Mouse (Mus musculus) heart, embryonic 11.5 days (tissue): ENCODE measurements at regions not wholly inside any gene's neighbourhood (a gene's known extent, or its start where the extent isn't known, plus 50 kb on each side); places are given as distances from the start of the nearest gene placed in this dataset.

Source experiments
- ATAC-seq: fragments of 200-750 bp; cut with Nextera tagmentation; replicated peaks from 2 replicates; pipeline ENCODE4 v1.8.0; 2017; ENCODE audit warnings: moderate library complexity; ENCODE audit not compliant: insufficient number of reproducible peaks, low FRiP score, low TSS enrichment
- H3K27ac ChIP-seq: fragments of 300-500 bp; sonication (generic); 2 replicates; pipeline ENCODE4 v1.5.1; 2014; ENCODE audit warnings: mild to moderate bottlenecking, low read depth, low read length
- H3K27me3 ChIP-seq: fragments of 300-500 bp; sonication (generic); 2 replicates; pipeline ENCODE4 v1.6.1; 2014; ENCODE audit warnings: mild to moderate bottlenecking, low read length, mixed read lengths; ENCODE audit not compliant: control insufficient read depth, insufficient read depth
- H3K36me3 ChIP-seq: fragments of 300-500 bp; sonication (generic); 2 replicates; pipeline ENCODE4 v1.6.1; 2014; ENCODE audit warnings: mild to moderate bottlenecking, low read length, moderate library complexity, mixed read lengths; ENCODE audit not compliant: control insufficient read depth, insufficient read depth
- H3K4me1 ChIP-seq: fragments of 300-500 bp; sonication (generic); 2 replicates; pipeline ENCODE4 v1.6.1; 2014; ENCODE audit warnings: low read length; ENCODE audit not compliant: control insufficient read depth, insufficient read depth
- H3K4me2 ChIP-seq: fragments of 300-500 bp; sonication (generic); 2 replicates; pipeline ENCODE4 v1.6.1; 2014; ENCODE audit warnings: mild to moderate bottlenecking, moderate library complexity
- H3K4me3 ChIP-seq: fragments of 300-500 bp; sonication (generic); 2 replicates; pipeline ENCODE4 v1.5.1; 2014; ENCODE audit warnings: low read depth, low read length
- H3K9ac ChIP-seq: fragments of 300-500 bp; sonication (generic); 2 replicates; pipeline ENCODE4 v1.6.1; 2014; ENCODE audit warnings: mild to moderate bottlenecking, low read depth, low read length, moderate library complexity
- H3K9me3 ChIP-seq: fragments of 300-500 bp; sonication (generic); replicated peaks from 2 replicates; pipeline ENCODE4 v1.6.1; 2016; ENCODE audit warnings: low read length; ENCODE audit not compliant: control insufficient read depth
- WGBS: fragments of 180-500 bp; shearing (Covaris S2); extraction: QIAGEN DNeasy Blood & Tissue Kit; methylation state at CpG from one replicate; pipeline ENCODE4 v1.1.7; 2014; ENCODE audit not compliant: insufficient replicate concordance; 5-methylcytosine and 5-hydroxymethylcytosine counted together

DNA sequence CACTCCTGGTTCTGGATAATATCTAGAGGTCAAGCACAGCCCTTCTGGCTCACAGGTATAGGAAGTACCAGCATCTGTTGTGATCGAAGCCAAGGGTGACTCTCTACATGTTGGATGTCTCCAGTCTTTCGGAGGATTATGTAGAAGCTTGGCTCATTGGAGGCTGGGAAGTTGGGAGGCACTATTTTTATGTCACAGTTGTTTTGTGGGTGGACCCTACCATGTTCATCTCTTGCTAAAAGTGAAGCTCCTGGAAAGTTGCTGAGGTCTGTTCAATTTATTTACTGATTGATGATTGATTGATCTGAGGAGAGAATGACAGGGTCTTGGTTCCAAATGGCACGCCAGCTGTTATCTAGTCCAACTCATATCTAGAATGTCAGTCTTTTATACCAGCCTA lies 219.0 kb downstream of the Dusp6 start:
- WGBS, result 82% methylated on average over 3 of the region's 3 CpGs
- H3K4me2 ChIP-seq, result no peak overlapping the region
- H3K27ac ChIP-seq, result no peak overlapping the region
- H3K4me3 ChIP-seq, result no peak overlapping the region
- no peak overlapping the region for H3K9ac ChIP-seq
- no peaks in the 10 kb centered on the region for H3K4me1 ChIP-seq
- ATAC-seq, result no peak
- H3K9me3 ChIP-seq, result peaks cover 3% of the 10 kb centered on the region
- H3K27me3 ChIP-seq, result no peaks in the 10 kb centered on the region
- H3K36me3 ChIP-seq, result no peaks in the 10 kb centered on the region

DNA sequence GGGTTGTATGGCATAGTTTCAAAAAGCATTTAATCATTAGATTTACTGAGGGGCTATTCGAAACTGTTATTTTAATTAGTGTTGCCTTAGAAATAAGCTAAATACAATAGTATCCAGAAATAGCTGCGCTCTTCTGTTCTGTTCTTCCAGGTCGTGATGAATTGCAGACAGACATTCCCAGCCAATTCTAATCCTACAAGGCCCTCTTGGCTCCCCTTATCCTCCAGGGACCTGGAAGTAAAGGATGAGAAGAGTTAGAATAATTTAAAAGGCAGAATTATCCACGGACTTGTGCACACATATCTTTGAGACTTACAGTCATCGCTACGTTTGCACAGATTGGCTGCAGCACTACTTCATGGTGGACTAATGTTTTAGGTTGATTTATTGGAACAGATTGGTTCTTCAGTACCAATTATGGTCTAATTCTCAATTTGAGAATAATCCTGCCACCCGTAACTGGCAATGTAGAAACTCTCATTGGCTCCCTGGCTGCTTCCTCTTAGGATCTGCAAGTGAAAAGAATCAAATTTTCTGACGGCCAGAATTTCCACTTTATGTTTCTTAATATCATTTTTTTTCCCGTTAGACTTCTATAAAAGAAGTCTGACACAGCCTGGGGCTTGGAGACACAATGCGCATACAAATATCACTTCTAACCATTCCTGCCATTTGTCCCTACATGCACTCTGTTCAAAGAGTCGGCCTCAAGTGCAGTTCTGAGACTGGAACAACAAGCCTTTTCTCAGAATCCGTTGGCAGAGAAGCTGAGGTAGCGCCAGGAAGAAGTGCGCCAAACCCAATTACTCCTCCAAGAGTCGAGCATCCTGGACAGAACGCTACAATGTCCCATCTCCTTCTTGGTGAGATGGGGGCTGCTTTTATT lies 225.4 kb downstream of the Dusp6 start:
- Histone ChIP-seq H3K4me1 (no peaks in the 10 kb centered on the region), H3K27me3 (no peaks in the 10 kb centered on the region), H3K9ac (no peak overlapping the region), H3K4me2 (no peak overlapping the region), H3K36me3 (no peaks in the 10 kb centered on the region), H3K9me3 (peaks cover 5% of the 10 kb centered on the region), H3K27ac (no peak overlapping the region), H3K4me3 (no peak overlapping the region)
- no peak for ATAC-seq
- 84% methylated on average over 16 of the region's 16 CpGs for WGBS

DNA sequence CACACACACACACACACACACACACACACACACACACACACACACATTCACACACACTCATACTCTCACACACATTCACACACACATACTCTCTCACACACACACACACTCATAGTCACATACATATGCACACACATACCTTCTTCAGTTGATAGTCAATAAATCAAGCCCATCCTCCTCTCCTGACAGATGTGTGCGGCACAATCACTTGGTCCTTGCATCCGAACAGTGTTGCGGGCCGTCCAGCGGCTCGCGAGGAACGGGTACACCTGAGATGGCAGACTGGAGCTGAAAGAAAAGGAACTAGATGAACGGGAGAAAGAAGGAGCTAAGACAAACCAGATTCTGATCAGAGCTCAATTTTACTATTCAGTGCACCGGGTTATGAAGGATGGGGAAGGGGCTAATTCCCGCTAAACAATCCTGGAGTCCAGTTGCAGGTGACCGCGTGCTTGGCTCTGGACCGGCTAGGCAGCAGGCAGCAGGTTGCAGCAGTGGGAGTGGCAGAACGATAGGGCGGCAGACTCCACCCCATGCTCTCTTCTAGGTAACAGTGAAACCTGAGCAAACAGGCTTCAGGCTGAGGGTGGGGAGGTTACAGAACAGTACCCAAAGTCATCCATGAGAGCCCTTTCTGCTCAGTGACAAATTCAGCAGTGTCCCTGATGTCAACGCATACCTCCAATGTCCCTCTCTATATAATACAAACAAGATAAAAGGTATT lies 247.8 kb downstream of the Csl start:
- Histone ChIP-seq H3K9me3 (no peaks in the 10 kb centered on the region), H3K4me3 (no peak overlapping the region), H3K36me3 (no peaks in the 10 kb centered on the region), H3K4me2 (no peak overlapping the region), H3K9ac (no peak overlapping the region), H3K4me1 (no peaks in the 10 kb centered on the region), H3K27me3 (no peaks in the 10 kb centered on the region), H3K27ac (no peak overlapping the region)
- WGBS, result 81% methylated on average over 17 of the region's 17 CpGs
- no peak for ATAC-seq

DNA sequence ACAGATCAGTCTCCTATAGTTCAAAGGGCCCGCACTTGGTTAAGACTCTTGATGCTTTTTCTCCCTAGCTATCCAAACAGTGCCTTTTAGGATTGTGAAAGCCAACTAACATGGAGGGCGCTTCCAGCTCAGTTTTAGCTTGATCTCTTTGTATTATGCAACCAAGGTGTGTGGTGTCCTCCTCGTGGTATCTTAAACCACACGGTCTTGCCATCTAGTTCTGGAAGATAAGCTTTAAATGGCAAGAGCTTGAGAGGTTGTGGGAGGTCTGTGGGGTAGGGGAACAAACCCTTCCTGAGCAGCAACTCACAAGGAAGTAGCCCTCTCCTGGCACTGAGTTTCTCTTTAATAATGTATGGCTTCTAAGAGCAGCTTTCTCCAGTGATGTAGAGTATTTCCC lies 241.5 kb downstream of the Csl start:
- no peak overlapping the region for H3K4me2 ChIP-seq
- 67% methylated on average over 4 of the region's 4 CpGs for WGBS
- H3K9me3 ChIP-seq, result no peaks in the 10 kb centered on the region
- no peak overlapping the region for H3K4me3 ChIP-seq
- no peak for ATAC-seq
- no peaks in the 10 kb centered on the region for H3K36me3 ChIP-seq
- H3K4me1 ChIP-seq, result no peaks in the 10 kb centered on the region
- no peaks in the 10 kb centered on the region for H3K27me3 ChIP-seq
- no peak overlapping the region for H3K27ac ChIP-seq
- H3K9ac ChIP-seq, result no peak overlapping the region

DNA sequence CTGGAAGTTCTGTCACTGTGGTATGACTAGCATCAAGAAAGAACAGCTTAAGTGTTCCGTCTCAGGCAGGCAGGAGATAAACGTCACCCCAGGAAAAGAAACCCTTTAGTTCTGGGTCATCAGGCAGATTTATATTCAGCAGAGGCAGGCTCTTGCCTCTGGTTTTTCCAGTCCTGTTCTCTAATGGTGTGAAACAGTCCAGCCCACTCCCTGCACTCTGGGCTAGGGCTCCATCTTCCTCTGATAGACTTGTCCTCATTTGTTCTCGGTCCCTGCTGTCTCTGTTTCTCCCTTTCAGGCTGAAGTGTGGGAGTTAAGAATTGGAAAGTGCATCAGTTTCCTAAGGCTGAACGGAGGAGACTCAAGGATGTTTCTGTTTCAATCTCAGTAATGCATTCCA lies 240.0 kb downstream of the Csl start:
- H3K4me1 ChIP-seq, result peaks cover 8% of the 10 kb centered on the region
- WGBS, result 32% methylated on average over 4 of the region's 4 CpGs
- no peak overlapping the region for H3K4me3 ChIP-seq
- no peaks in the 10 kb centered on the region for H3K36me3 ChIP-seq
- no peak for ATAC-seq
- no peak overlapping the region for H3K4me2 ChIP-seq
- H3K9me3 ChIP-seq, result no peaks in the 10 kb centered on the region
- H3K9ac ChIP-seq, result no peak overlapping the region
- peak overlapping the region; percentile 15; the same call in 1 of the 2 replicates for H3K27ac ChIP-seq
- no peaks in the 10 kb centered on the region for H3K27me3 ChIP-seq

DNA sequence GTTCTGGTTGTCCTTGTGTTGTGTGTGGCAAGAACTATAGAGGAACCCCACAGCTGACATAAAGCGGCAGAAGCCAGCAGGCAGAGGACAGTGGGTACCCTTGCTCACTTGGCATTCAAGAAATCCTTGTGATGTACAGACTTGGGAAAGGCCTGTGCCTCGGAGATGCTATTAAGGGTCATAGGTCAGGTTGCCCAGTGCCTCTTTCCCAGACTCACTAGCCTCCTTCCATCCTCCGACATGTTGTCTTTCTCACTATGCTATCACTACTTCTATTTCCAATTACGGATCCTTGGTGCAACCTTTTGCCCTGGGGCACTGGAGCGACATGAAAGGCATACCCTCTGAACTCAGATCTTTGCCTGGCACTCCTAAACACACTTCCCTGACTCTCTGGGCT lies 235.6 kb downstream of the Csl start:
- H3K4me1 ChIP-seq, result peaks cover 16% of the 10 kb centered on the region
- no peaks in the 10 kb centered on the region for H3K27me3 ChIP-seq
- H3K4me3 ChIP-seq, result no peak overlapping the region
- no peak overlapping the region for H3K4me2 ChIP-seq
- H3K27ac ChIP-seq, result peak overlapping the region; percentile 64; the same call in 1 of the 2 replicates
- no peaks in the 10 kb centered on the region for H3K9me3 ChIP-seq
- H3K9ac ChIP-seq, result no peak overlapping the region
- H3K36me3 ChIP-seq, result no peaks in the 10 kb centered on the region
- no peak for ATAC-seq
- 45% methylated on average over 5 of the region's 5 CpGs for WGBS

DNA sequence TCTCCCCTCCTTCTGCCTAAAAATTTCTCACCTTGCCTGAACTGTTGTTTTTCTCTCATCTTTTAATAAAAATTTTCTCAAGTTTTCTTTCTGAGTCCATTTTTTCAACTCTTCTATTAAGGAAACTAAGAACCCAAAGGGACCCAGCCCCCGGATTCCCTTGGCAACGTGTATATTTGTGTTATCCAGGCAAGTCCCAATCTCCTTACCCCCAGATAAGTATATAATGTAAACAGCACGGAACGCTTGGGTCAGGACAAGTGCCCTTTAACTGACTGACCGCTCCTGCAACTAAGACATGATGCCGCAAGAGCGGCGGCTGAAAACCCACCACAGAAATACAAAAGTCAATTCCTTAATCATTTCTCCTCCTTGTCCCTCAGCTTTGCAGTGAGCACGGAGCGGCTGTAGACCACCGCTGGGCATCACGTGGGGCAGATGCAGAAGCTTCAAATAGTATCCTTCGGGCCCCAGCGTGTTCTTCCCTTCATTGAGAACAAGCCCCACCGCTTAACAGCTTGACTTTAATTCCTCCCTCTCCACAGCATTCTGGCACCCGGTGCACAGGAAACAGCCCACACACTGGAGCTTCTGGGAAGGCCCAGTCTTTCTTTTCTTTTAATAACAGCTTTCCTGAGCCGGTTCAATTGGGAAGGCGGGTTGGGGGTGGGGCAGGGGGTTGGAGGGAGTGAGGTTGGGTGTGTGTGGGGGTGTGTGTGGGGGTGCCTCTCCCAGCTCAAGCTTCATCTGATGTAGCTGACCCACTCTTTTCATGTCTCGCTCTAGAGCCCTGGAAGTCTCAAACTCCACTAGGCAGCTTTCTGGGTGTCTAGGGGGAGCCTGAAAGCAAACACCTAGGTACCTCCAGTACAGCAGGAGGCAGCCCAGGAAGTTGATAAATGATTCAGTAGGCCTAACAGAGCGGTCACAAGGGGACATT lies 234.9 kb downstream of the Csl start:
- WGBS, result 24% methylated on average over 20 of the region's 20 CpGs
- no peak for ATAC-seq
- H3K4me2 ChIP-seq, result peak overlapping the region; percentile 57
- H3K9ac ChIP-seq, result peak overlapping the region; percentile 46
- H3K27me3 ChIP-seq, result no peaks in the 10 kb centered on the region
- peak overlapping the region; percentile 19; the same call in 1 of the 2 replicates for H3K4me3 ChIP-seq
- no peaks in the 10 kb centered on the region for H3K9me3 ChIP-seq
- H3K4me1 ChIP-seq, result peaks cover 18% of the 10 kb centered on the region
- H3K27ac ChIP-seq, result peak overlapping the region; percentile 64
- no peaks in the 10 kb centered on the region for H3K36me3 ChIP-seq

DNA sequence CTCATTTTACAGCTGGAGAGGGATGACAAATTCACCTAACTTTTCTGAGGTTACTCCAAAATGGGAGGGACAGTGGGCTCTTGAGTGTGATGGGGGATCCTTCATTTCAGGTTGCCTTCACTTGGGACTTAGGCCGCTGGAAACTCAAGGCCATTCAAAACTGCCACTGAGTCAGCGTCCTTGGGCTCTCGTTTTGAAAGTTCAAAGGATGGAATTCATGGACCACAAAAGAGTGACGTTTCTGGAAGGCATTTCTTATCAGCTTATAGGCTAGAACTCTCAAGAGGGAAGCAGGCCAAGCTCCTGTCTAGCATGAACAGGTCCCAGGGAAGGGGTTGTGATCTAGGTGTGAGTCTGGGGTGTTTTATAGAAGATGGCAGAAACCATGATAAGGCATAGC lies 233.3 kb downstream of the Csl start:
- Histone ChIP-seq H3K4me3 (no peak overlapping the region), H3K4me2 (no peak overlapping the region), H3K36me3 (no peaks in the 10 kb centered on the region), H3K9me3 (no peaks in the 10 kb centered on the region), H3K4me1 (peaks cover 18% of the 10 kb centered on the region), H3K9ac (no peak overlapping the region), H3K27ac (no peak overlapping the region), H3K27me3 (no peaks in the 10 kb centered on the region)
- no peak for ATAC-seq
- WGBS, result 59% methylated on average over 4 of the region's 4 CpGs
